Mouse (Mus musculus): Measurements from ENCODE around the gene Pold2. TPM values are rescaled to one million over a fixed set of nuclear protein-coding genes. Genes with fewer than 3 reads are reported as not detected.

Pold2 gene
- total and polyA plus RNA-seq, 3 experiments = 136 to 285 (median 205) TPM

DNA sequence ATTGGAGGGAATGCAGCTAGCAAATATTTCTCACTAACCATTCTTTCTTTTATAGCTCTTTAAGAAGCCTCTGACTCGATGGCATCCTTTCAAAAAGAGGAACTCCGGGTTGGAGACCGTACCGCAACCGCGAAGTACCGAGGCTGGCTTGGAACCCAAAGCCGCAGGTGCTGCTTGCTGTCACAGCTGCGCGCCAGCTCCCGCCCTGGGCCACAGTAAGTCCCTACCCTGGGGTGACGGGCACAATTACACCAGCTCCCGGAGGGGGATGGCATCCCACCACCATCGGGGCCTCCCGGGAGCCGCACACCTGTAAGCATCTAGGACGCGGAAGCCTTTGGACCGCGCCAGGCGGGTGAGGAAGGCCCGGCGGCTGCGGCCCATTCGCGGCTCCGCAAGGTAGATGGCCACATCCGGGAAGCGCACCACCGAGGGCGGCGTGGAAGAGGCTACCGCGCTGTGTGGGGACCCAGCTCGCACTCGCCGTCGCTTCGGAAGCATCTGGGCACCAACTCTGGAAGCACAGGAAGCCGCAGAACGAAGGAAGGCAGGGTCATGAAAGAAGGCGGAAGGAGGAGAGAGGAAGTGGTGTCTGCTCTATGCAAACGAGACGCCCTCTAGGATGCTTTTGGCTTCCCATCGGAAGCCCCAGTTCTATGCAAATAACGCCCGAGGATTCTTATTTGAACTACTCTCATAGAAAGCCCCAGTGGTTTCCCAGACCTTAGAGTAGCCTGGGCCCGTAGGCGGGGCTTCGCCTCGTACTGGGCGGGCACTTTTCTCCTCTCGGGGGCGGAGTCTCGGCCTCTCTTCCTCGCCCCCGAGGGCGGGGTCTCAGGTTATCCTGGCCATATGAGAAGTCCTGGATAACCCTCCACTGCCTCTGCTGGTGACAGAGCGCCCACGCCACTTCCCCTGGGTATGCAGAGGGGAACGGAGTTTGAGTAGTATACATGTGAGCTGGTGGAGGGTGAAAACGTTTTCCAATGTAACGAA, 40.5 kb downstream of the Pold2 start, which contains the start of gene Polm:
Gene Polm (minus strand): TSS at position 766 of the 996 bp plus-strand sequence.
- peaks cover 26% of the 10 kb centered on the region for H3K9me3 ChIP-seq (replicated peaks; ENCODE audit: low read length)
- in situ Hi-C loops (cut with MboI; ENCODE audit: low pct_ligation_motif_present, low pct_unique_long_range_greater_than_20kb, low sequenced_read_pairs) = no loop called here
- H3K27me3 ChIP-seq (replicated peaks) = no peaks in the 10 kb centered on the region
- peak within 1 kb of the TSS; percentile 65 to 78 (median 67) for H3K4me3 ChIP-seq (replicated peaks in 1 of 3; ENCODE audit: low read depth in 2 of 3, low read length in 2 of 3, poor library complexity in 1 of 3)
- H3K4me2 ChIP-seq (ENCODE audit: insufficient read depth, low read depth, poor library complexity, severe bottlenecking) = peak within 1 kb of the TSS; percentile 75
- dilution Hi-C loops (cut with MboI; ENCODE audit: extremely low pct_ligation_motif_present, extremely low pct_unique_long_range_greater_than_20kb, low sequenced_read_pairs) = no loop called here
- peaks cover 16 to 44% of the 10 kb centered on the region in 2 experiments for H3K4me1 ChIP-seq (ENCODE audit: control insufficient read depth in 1 of 2, insufficient read depth in 2 of 2)
- peak within 1 kb of the TSS; percentile 84 for H3K9ac ChIP-seq (ENCODE audit: insufficient read depth, low read depth)
- peak within 1 kb of the TSS; percentile 60 for H3K27ac ChIP-seq (ENCODE audit: insufficient read depth, low read depth)
- peaks cover 21 to 23% of the 10 kb centered on the region in 2 experiments for H3K36me3 ChIP-seq (replicated peaks in 1 of 2; ENCODE audit: control insufficient read depth in 1 of 2, insufficient read depth in 1 of 2, low read length in 1 of 2)
- H3K79me2 ChIP-seq (replicated peaks; ENCODE audit: control insufficient read depth, extremely low read depth, insufficient read depth, poor library complexity, severe bottlenecking) = no peaks in the 10 kb centered on the region
- DNase-seq (ENCODE audit: extremely low read depth) = peak; percentile 99
- peak; percentile 66; the same call in 1 of the 2 replicates for TF ChIP-seq EP300 (IDR thresholded peaks at IDR 0.05; ENCODE audit: low read length)
- no peak for TF ChIP-seq ZC3H11A (IDR thresholded peaks at IDR 0.05; ENCODE audit: low read depth, low read length)
- TF ChIP-seq NRF1 (IDR thresholded peaks at IDR 0.05; ENCODE audit: low read depth, low read length) = peak; percentile 46; the same call in 1 of the 2 replicates
- TF ChIP-seq IRF4 (IDR thresholded peaks at IDR 0.05; ENCODE audit: low read depth, low read length) = peak; percentile 77
- TF ChIP-seq ZKSCAN1 (IDR thresholded peaks at IDR 0.05; ENCODE audit: borderline replicate concordance, low read depth, low read length) = no peak; the same call in 1 of the 2 replicates
- TF ChIP-seq PAX5 (IDR thresholded peaks at IDR 0.05; ENCODE audit: low read length) = no peak
- peak; percentile 92 for TF ChIP-seq SIN3A (IDR thresholded peaks at IDR 0.05; ENCODE audit: low read length)
- TF ChIP-seq POLR2A (IDR thresholded peaks at IDR 0.05; ENCODE audit: low read depth, low read length) = peak; percentile 91
- TF ChIP-seq GABPA (IDR thresholded peaks at IDR 0.05; ENCODE audit: insufficient replicate concordance, low read depth, low read length) = no peak
- TF ChIP-seq MXI1 (IDR thresholded peaks at IDR 0.05; ENCODE audit: low read depth, low read length) = no peak; the same call in 1 of the 2 replicates
- TF ChIP-seq SMC3 (IDR thresholded peaks at IDR 0.05; ENCODE audit: low read depth, low read length) = peak; percentile 32
- TF ChIP-seq RCOR1 (conservative IDR thresholded peaks at IDR 0.05; ENCODE audit: low read depth, low read length) = peak; percentile 84
- TF ChIP-seq MEF2A (IDR thresholded peaks at IDR 0.05; ENCODE audit: borderline replicate concordance, low read depth, low read length) = peak; percentile 71; the same call in 1 of the 2 replicates
- peak; percentile 59 for TF ChIP-seq HCFC1 (IDR thresholded peaks at IDR 0.05; ENCODE audit: low read depth, low read length)
- TF ChIP-seq NELFE (IDR thresholded peaks at IDR 0.05; ENCODE audit: low read depth, low read length) = peak; percentile 89
- TF ChIP-seq CHD1 (IDR thresholded peaks at IDR 0.05; ENCODE audit: low read depth, low read length) = peak; percentile 79; the same call in 1 of the 2 replicates
- peak; percentile 87 for TF ChIP-seq ZMIZ1 (IDR thresholded peaks at IDR 0.05; ENCODE audit: low read depth, low read length)
- no peak for TF ChIP-seq USF1 (IDR thresholded peaks at IDR 0.05; ENCODE audit: low read depth, low read length)
- peak; percentile 71 for TF ChIP-seq ETS1 (conservative IDR thresholded peaks at IDR 0.05; ENCODE audit: low read depth, low read length)
- peak; percentile 51; the same call in 1 of the 2 replicates for TF ChIP-seq MAX (IDR thresholded peaks at IDR 0.05; ENCODE audit: low read length)
- TF ChIP-seq E2F4 (IDR thresholded peaks at IDR 0.05; ENCODE audit: insufficient replicate concordance, low read depth, low read length) = 0 out of 2 replicates have a peak, but pooled peaks have one; percentile 17
- no peak for TF ChIP-seq ZNF384 (IDR thresholded peaks at IDR 0.05; ENCODE audit: low read depth, low read length)
- TF ChIP-seq MAZ (IDR thresholded peaks at IDR 0.05; ENCODE audit: low read depth, low read length) = no peak; the same call in 1 of the 2 replicates
- 0 out of 2 replicates have a peak, but pooled peaks have one; percentile 23 for TF ChIP-seq JUND (conservative IDR thresholded peaks at IDR 0.05; ENCODE audit: low read depth, low read length)
- no peak for TF ChIP-seq JUN (IDR thresholded peaks at IDR 0.05; ENCODE audit: insufficient read depth, low read depth, low read length)
- peak; percentile 41; the same call in 1 of the 2 replicates for TF ChIP-seq CHD2 (IDR thresholded peaks at IDR 0.05; ENCODE audit: low read length)
- TF ChIP-seq TCF12 (IDR thresholded peaks at IDR 0.05; ENCODE audit: low read depth, low read length) = peak; percentile 85
- TF ChIP-seq USF2 (conservative IDR thresholded peaks at IDR 0.05; ENCODE audit: low read depth, low read length) = no peak
- TF ChIP-seq RAD21 (IDR thresholded peaks at IDR 0.05; ENCODE audit: low read depth, low read length) = peak; percentile 47
- TF ChIP-seq ELF1 (IDR thresholded peaks at IDR 0.05; ENCODE audit: low read depth, low read length) = peak; percentile 94
- peak; percentile 95 for TF ChIP-seq TBP (conservative IDR thresholded peaks at IDR 0.05; ENCODE audit: low read depth, low read length)
- 0 out of 2 replicates have a peak, but pooled peaks have one; percentile 73 for TF ChIP-seq KAT2A (IDR thresholded peaks at IDR 0.05; ENCODE audit: insufficient replicate concordance, low read length)
- peak; percentile 6 to 65; a peak in 2 of 4 replicates for TF ChIP-seq CTCF (conservative IDR thresholded peaks at IDR 0.05 in 1 of 2, IDR thresholded peaks at IDR 0.05 in 1 of 2; ENCODE audit: low read depth in 2 of 2, low read length in 2 of 2)
- peak; percentile 95 for TF ChIP-seq UBTF (IDR thresholded peaks at IDR 0.05; ENCODE audit: low read depth, low read length)
- TF ChIP-seq MAFK (IDR thresholded peaks at IDR 0.05; ENCODE audit: insufficient replicate concordance, low read length) = peak; percentile 80
- no peak for TF ChIP-seq MYC (IDR thresholded peaks at IDR 0.05; ENCODE audit: low read depth, low read length)
- TF ChIP-seq POLR2AphosphoS2 (IDR thresholded peaks at IDR 0.05; ENCODE audit: low read depth, low read length) = peak; percentile 79; the same call in 1 of the 2 replicates
